Mouse (Mus musculus) limb, embryonic 10.5 days (tissue): ENCODE data around the gene Taf3. TPM values are rescaled to one million over a fixed set of nuclear protein-coding genes. Genes with fewer than 3 reads are reported as not detected.

ENCODE experiments used
- DNase-seq: peaks from one replicate; pipeline ENCODE4 v3.0.0-alpha.2; 2017; ENCODE audit warnings: low spot score
- H3K27ac ChIP-seq: fragments of 300-500 bp; sonication (generic); 2 replicates; pipeline ENCODE4 v1.5.1; 2016; ENCODE audit warnings: mild to moderate bottlenecking
- H3K27me3 ChIP-seq: fragments of 300-500 bp; sonication (generic); 2 replicates; pipeline ENCODE4 v1.6.1; 2016; ENCODE audit warnings: low read depth, mild to moderate bottlenecking; ENCODE audit not compliant: poor library complexity, severe bottlenecking
- H3K36me3 ChIP-seq: fragments of 300-500 bp; sonication (generic); 2 replicates; pipeline ENCODE4 v1.6.1; 2016; ENCODE audit warnings: mild to moderate bottlenecking, moderate library complexity
- H3K4me1 ChIP-seq: fragments of 300-500 bp; sonication (generic); 2 replicates; pipeline ENCODE4 v1.6.1; 2016
- H3K4me3 ChIP-seq: fragments of 300-500 bp; sonication (generic); 2 replicates; pipeline ENCODE4 v1.5.1; 2016; ENCODE audit warnings: mild to moderate bottlenecking, moderate library complexity
- H3K9me3 ChIP-seq: fragments of 300-500 bp; sonication (generic); replicated peaks from 2 replicates; pipeline ENCODE4 v1.6.1; 2016; ENCODE audit warnings: mild to moderate bottlenecking
- WGBS: fragments of 180-500 bp; shearing (Covaris S2); methylation state at CpG from one replicate; pipeline ENCODE4 v1.1.7; 2016; 5-methylcytosine and 5-hydroxymethylcytosine counted together
- polyA plus RNA-seq: library from polyadenylated mRNA; unstranded; fragments of >200 nt; fragmentation: Nextera tagmentation; extraction: Ambion mirVana; gene quantifications from 2 replicates; pipeline ENCODE4 v1.2.1, GENCODE M21; 2016

Taf3 gene
- polyA plus RNA-seq, 1 experiment from 2014 or later: 16.3 TPM

DNA sequence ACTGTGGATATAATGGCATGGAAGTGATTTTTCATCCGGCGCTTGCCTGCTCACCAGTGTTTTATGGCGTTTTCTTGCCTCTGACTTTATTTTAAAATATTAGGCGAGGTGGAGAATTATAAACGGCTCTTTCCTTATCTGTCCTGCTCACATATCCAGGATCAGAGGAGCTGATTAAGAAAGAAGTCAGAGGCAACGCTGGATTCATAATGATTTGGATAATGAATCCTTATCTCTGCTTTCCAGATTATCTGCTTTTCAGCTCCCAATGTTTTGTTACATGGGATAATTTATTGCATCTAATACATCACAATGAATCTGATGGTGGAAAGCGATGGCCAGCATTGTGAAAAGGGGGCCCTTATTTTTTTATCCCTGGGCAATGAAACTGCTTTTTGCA lies 155.9 kb downstream of the Taf3 start:
- H3K4me1 ChIP-seq: peaks cover 28% of the 10 kb centered on the region
- H3K4me3 ChIP-seq: no peak overlapping the region
- no peaks in the 10 kb centered on the region for H3K36me3 ChIP-seq
- H3K27ac ChIP-seq: no peak overlapping the region
- WGBS: 2% methylated on average over 7 of the region's 7 CpGs
- peaks cover 97% of the 10 kb centered on the region for H3K27me3 ChIP-seq
- H3K9me3 ChIP-seq: no peaks in the 10 kb centered on the region
- DNase-seq: no peak

DNA sequence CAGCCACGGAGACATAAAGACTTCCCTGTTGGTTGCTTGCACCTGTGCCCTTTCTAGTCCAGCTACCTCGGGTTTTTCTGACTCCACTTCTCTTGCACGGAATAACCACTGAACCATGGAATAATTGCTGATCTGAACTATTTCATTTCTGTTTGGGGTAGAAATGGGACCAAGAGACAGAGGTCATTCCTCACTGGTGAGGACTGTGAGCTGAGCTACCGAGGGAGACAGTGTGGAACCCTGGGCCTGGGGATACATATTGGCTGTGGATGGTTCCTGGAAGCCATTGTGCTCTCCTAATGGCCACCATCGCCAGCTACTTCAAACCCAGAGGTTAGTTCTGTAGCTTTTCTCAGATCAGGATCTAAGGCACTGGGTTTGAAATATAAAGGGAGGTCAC lies 157.5 kb downstream of the Taf3 start:
- Histone ChIP-seq H3K27me3 (peaks cover 97% of the 10 kb centered on the region), H3K4me1 (peaks cover 22% of the 10 kb centered on the region), H3K36me3 (no peaks in the 10 kb centered on the region), H3K27ac (no peak overlapping the region), H3K9me3 (no peaks in the 10 kb centered on the region), H3K4me3 (no peak overlapping the region)
- 2% methylated on average over 5 of the region's 5 CpGs for WGBS
- no peak for DNase-seq

DNA sequence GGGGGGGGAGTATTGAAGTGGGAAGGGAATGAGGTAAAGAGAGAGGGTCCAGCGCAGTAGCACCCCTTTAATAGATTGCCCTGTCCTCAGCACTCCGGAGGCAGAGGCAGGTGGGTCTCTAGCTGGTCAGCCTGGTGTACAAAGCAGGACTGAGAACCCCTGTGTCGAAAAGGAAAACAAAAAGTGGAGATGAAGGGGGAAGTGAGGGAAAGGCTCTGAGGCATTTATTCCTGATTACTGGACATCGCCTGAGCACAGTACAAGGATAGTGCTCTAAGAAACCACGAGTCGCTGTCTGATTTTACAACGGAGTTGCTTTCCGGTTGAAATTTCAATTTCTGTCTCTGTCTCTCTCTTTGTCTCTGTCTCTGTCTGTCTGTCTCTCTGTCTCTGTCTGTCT lies 158.1 kb downstream of the Taf3 start:
- no peak for DNase-seq
- 8% methylated on average over 8 of the region's 8 CpGs for WGBS
- Histone ChIP-seq H3K4me3 (no peak overlapping the region), H3K27ac (no peak overlapping the region), H3K9me3 (no peaks in the 10 kb centered on the region), H3K36me3 (no peaks in the 10 kb centered on the region), H3K27me3 (peaks cover 97% of the 10 kb centered on the region), H3K4me1 (peaks cover 17% of the 10 kb centered on the region)

DNA sequence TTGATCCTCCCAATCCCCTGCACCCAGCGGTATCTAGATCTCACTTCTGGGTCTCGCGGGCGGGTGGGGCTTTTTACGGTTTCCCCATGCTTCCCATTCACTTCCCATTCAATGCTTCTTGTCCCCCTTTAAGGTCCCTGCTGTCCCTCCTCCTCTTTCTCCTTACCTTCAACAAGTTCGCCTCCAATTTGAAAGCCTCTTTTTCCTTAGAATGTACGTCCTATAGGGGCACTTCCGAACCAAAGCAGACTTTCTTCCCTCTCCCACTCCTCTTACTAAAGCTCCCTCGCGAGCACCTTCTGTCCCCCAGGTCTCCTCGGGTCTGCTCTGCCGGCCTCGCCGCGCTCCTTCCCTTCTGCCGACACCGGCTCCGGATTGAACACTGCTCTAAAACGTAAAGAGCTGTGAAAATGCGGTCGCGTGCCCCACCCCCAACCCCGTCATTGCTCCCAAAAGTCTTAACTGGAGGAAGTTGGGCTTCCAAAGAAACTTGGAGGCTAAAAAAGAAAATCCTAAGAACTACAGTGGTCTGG lies 158.7 kb downstream of the Taf3 start, which contains the start of gene Gata3:
Gene Gata3 (minus strand): TSS at position 384 of the 533 bp plus-strand sequence.
- H3K27ac ChIP-seq: no peak within 1 kb of the TSS
- H3K4me3 ChIP-seq: peak within 1 kb of the TSS; percentile 21
- no peaks in the 10 kb centered on the region for H3K36me3 ChIP-seq
- H3K27me3 ChIP-seq: peaks cover 97% of the 10 kb centered on the region
- peaks cover 17% of the 10 kb centered on the region for H3K4me1 ChIP-seq
- WGBS: under 1% methylated on average over 23 of the region's 23 CpGs
- DNase-seq: peak; percentile 54
- no peaks in the 10 kb centered on the region for H3K9me3 ChIP-seq

DNA sequence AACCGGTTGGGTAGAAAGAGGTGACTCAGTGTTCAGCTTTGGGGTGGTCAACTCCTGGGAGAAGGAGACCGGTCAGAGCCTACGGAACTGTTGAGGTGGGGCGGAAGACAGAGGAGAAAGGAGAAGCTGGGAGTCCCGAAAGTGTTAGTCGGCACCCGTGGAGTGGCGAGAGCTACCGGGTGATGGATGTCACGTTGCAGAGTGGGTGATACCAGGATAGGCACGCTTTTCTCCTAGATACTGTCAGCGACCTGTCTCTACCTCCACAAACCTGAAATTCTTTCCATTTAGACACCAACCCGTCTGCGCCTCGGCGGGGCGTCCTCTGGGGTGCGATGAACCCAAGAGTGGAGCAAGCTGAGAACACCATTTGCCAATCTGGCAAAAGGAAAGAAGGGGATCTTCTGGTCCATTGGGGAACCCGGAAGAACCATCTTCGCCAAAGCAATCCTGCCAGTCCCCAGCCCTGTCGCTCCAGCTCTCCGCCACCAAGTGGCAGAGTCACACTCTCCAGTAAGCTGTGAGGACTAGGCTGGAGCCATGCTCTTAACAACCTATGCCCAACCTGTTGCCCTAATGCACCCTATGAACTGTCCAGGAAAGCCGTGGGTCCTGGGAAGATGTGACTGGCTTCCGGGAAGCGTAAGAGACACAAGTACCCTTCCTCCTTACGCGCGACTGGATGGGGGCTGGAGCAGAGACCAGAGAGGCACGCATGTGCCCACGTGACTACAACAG lies 159.3 kb downstream of the Taf3 start, which contains the start of gene 9230102O04Rik:
Gene 9230102O04Rik (minus strand): TSS at position 628 of the 738 bp plus-strand sequence.
- H3K36me3 ChIP-seq: no peaks in the 10 kb centered on the region
- peaks cover 97% of the 10 kb centered on the region for H3K27me3 ChIP-seq
- H3K9me3 ChIP-seq: no peaks in the 10 kb centered on the region
- no peak within 1 kb of the TSS for H3K27ac ChIP-seq
- H3K4me3 ChIP-seq: peak within 1 kb of the TSS; percentile 21
- peaks cover 23% of the 10 kb centered on the region for H3K4me1 ChIP-seq
- under 1% methylated on average over 30 of the region's 30 CpGs for WGBS
- DNase-seq: peak; percentile 72

DNA sequence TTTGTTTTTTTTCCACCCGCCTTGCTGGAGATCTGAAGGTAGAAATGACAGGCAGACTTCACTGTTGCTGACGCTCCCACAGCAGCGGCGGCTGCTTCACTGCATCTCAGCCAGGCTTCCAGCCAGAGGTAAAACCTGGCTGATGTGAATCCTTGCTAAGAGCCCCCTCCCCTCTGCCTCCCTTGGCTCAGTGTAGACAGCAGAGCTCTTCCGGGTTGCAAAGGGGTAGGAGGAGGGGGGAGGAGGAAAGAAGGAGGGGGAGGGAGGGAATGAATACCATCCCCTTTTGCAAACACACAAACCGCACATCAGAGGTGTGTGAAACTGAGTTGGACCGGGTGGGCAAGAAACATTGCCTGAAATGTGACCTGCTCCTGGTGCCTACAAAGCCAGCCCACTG lies 160.8 kb downstream of the Taf3 start:
- DNase-seq: peak; percentile 43
- 2% methylated on average over 7 of the region's 7 CpGs for WGBS

DNA sequence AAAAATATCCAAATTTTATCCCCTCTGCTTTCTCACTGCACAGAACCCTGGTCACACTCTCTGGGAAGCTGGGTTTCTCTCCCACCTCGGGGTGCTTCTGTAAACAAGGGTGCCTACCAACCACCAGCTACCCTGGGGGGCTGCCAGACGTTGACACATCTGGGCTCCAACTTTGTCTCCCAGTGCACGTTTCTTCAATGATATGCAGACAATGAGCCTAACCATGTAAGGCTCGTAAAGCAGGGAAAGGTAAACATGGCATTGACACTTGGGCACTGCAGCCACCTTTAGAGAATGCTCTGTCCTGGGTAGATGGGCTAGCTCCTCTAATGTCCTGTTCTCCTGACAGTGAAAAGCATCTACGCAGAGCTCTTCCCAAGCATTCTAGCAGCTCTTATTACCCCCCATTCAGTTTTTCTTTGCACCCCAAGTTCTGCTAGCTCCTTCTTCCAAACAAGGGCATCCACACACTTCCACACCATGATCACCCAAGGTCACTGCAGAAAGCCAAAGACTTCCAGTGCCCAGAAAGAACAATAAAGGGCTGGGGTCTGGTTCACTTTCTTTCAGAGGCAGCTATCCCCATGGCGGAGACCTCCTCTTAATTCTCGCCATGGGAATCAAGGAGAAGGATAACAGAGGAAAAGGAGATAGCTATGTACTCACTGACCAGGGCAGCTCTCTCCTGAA lies 161.3 kb downstream of the Taf3 start:
- peak; percentile 36 for DNase-seq
- Histone ChIP-seq H3K9me3 (no peaks in the 10 kb centered on the region), H3K27ac (no peak overlapping the region), H3K36me3 (no peaks in the 10 kb centered on the region), H3K4me1 (peaks cover 43% of the 10 kb centered on the region), H3K27me3 (peaks cover 97% of the 10 kb centered on the region), H3K4me3 (no peak overlapping the region)
- 3% methylated on average over 7 of the region's 7 CpGs for WGBS

More for the DNA sequence above, 160.8 kb downstream of the Taf3 start:
- no peaks in the 10 kb centered on the region for H3K36me3 ChIP-seq
- no peak overlapping the region for H3K4me3 ChIP-seq
- H3K9me3 ChIP-seq: no peaks in the 10 kb centered on the region
- peaks cover 38% of the 10 kb centered on the region for H3K4me1 ChIP-seq
- no peak overlapping the region for H3K27ac ChIP-seq
- peaks cover 97% of the 10 kb centered on the region for H3K27me3 ChIP-seq

DNA sequence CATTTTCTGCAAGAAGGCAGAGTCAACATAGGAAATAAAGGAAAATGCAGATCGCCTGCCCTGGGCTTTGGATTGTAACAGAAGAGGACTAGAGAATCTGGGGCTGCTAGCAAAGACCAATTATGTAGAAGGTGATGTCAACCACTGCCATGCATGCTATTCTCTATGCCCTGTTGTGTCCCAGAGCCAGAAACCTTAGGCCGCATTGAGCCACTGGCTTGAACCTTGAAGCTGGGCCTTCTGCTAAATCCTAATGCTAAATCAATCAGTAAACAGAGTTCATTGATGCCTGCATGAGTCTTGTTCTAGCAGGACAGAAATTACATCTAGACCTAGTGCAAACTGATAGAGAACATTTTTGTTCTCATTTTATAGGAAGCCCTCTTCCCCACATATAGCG lies 162.4 kb downstream of the Taf3 start:
- H3K27me3 ChIP-seq: peaks cover 100% of the 10 kb centered on the region
- H3K36me3 ChIP-seq: no peaks in the 10 kb centered on the region
- H3K4me1 ChIP-seq: peaks cover 54% of the 10 kb centered on the region
- WGBS: 16% methylated on average over 3 of the region's 3 CpGs
- H3K4me3 ChIP-seq: no peak overlapping the region
- H3K9me3 ChIP-seq: no peaks in the 10 kb centered on the region
- no peak overlapping the region for H3K27ac ChIP-seq
- peak; percentile 44 for DNase-seq

DNA sequence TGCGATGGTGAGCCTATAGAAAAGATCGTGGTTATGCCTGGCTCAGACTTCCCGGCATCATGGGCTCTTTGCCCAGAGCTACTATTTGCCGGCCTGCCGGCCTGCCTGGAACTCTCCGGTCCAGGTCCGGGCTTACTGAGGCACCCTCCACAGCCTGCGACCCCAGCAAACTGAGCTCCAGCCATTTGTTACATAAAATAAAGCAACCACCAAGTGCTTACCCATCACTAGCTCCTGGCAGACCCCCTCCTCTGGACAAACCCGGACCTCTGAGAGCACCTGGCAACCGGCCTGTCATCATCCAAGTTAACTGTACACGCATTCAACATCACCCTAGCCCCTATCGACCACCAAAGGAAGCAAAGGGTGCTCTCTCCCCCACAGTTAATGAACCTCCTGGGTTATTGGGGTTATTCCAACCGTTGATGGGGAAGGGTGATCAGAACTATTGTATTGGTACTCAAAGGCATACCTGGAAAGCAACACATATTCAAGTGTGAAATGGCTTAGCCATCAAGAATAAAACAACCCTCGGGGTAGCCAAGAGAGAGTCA lies 163.1 kb downstream of the Taf3 start:
- WGBS: 4% methylated on average over 14 of the region's 14 CpGs
- Histone ChIP-seq H3K27me3 (peaks cover 100% of the 10 kb centered on the region), H3K4me1 (peaks cover 61% of the 10 kb centered on the region), H3K36me3 (no peaks in the 10 kb centered on the region), H3K27ac (no peak overlapping the region), H3K9me3 (no peaks in the 10 kb centered on the region), H3K4me3 (no peak overlapping the region)
- peak; percentile 48 for DNase-seq

DNA sequence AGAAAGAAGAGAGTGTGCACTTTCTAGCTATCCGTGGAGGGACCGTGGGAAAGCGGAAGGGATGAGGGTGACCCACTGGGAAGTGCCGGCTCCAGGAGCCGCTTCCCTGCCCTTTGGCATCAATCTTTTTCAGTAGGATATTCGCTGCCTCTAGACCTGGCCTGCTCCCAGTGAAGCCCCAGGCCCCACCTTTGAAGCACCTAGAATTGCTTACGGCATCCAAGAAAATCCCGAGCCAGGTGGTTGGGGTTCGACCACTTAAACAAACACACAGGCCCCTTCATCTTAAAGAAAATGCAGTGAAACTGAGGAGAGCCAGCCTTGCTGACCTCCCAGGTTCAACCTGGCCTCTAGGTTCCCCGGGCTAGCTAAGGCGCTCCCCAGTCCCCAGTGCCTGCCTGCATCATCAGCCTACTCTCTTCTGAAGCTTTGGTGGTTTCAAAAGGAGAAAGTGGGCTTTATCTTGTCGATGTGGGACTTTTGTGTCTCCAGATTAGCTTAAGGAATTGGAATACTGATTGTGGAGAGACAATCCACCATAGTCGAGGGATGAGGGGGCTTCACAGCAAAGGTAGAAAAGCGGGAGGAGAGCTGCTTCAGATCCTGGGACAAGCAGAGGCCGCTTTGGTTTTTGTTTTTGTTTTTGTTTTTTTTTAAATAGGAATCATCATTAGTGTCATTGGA lies 163.7 kb downstream of the Taf3 start:
- whole genome bisulfite sequencing: 4% methylated on average over 15 of the region's 15 CpGs
- DNase-seq: no peak
- no peaks in the 10 kb centered on the region for H3K9me3 ChIP-seq
- H3K4me3 ChIP-seq: peak overlapping the region; percentile 58; the same call in 1 of the 2 replicates
- H3K27me3 ChIP-seq: peaks cover 100% of the 10 kb centered on the region
- H3K27ac ChIP-seq: no peak overlapping the region
- H3K4me1 ChIP-seq: peaks cover 57% of the 10 kb centered on the region
- no peaks in the 10 kb centered on the region for H3K36me3 ChIP-seq

DNA sequence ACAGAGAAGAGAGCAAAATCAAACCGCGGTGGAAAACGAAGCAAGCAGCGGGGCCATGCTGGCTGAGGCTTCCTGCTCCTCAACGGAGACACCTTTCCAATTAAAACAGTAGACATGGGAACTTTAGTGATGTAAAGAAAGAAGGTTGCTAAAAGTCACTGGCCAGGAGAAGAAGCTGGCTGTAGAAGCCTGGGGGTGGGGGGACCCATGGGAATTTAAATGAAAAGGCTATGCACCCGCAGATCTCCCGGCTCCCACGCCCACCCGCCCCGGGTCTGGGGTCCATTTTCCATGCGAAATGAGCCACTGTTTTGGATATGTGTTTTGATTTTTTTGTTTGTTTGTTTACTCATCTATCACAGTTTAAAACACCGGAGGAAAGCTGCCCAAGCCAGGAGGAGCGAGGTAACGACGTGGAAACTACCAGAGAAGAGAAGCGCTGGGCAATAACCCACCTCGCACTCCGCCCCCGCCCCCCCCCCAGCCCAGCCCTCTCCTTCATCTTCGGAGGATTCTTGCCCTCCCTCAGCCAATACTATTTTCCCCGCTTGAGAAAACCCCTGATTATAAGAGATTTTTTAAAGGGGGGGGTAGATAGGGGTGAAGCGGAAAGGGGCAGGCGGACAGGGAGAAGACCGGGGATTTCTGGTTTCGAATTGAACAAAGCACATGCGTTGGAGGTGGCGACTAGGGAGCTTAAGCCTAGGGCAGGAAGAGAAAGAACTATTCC lies 164.4 kb downstream of the Taf3 start:
- Histone ChIP-seq H3K27ac (no peak overlapping the region), H3K36me3 (no peaks in the 10 kb centered on the region), H3K4me3 (peak overlapping the region; percentile 58), H3K9me3 (no peaks in the 10 kb centered on the region), H3K27me3 (peaks cover 94% of the 10 kb centered on the region), H3K4me1 (peaks cover 52% of the 10 kb centered on the region)
- DNase-seq: peak; percentile 64
- under 1% methylated on average over 27 of the region's 27 CpGs for WGBS
